Mouse (Mus musculus) cerebellum, postnatal 10 days (tissue): ENCODE results near the gene Hjurp.
A peak's percentile ranks its signal among the peaks of the same experiment; 100 is the strongest.

Experiments
- DNase-seq, 2 experiments: peaks; one replicate each; pipeline ENCODE4 v3.0.0; 2021; ENCODE audit warnings: mixed read lengths in 2 of 2

The Hjurp gene

GRCm38 (mm10) chr1:88297480-88298258, 20.2 kb upstream of the Hjurp start:
- DNase-seq: no peak

- no peak for DNase-seq
Measured at GRCm38 (mm10) chr1:88296171-88296920, 18.9 kb upstream of the Hjurp start.

- DNase-seq: no peak
Measured at GRCm38 (mm10) chr1:88294650-88295049, 17.2 kb upstream of the Hjurp start.

- DNase-seq: no peak
Measured at GRCm38 (mm10) chr1:88292057-88292456, 14.6 kb upstream of the Hjurp start.

GRCm38 (mm10) chr1:88291409-88292005, 14.1 kb upstream of the Hjurp start:
- no peak for DNase-seq

- DNase-seq: no peak
Measured at GRCm38 (mm10) chr1:88290511-88290910, 13.1 kb upstream of the Hjurp start.

GRCm38 (mm10) chr1:88289917-88290316, 12.5 kb upstream of the Hjurp start:
- DNase-seq: peak; percentile 70 to 75

- DNase-seq: no peak
Measured at GRCm38 (mm10) chr1:88289152-88289551, 11.7 kb upstream of the Hjurp start.

- no peak for DNase-seq
Measured at GRCm38 (mm10) chr1:88288789-88289127, 11.3 kb upstream of the Hjurp start.

GRCm38 (mm10) chr1:88288056-88288788, 10.8 kb upstream of the Hjurp start:
- DNase-seq: no peak

- DNase-seq: peak; percentile 81 to 88
Measured at GRCm38 (mm10) chr1:88287697-88287980, 10.2 kb upstream of the Hjurp start.

GRCm38 (mm10) chr1:88286887-88287696, 9.7 kb upstream of the Hjurp start:
- no peak for DNase-seq

GRCm38 (mm10) chr1:88286136-88286845, 8.9 kb upstream of the Hjurp start:
- no peak for DNase-seq

- DNase-seq: no peak
Measured at GRCm38 (mm10) chr1:88285652-88286051, 8.2 kb upstream of the Hjurp start.

GRCm38 (mm10) chr1:88284946-88285320, 7.5 kb upstream of the Hjurp start:
- DNase-seq: peak; percentile 70 to 77

- no peak for DNase-seq
Measured at GRCm38 (mm10) chr1:88284228-88284945, 7.0 kb upstream of the Hjurp start.

- no peak for DNase-seq
Measured at GRCm38 (mm10) chr1:88283376-88284227, 6.2 kb upstream of the Hjurp start.

GRCm38 (mm10) chr1:88282301-88282700, 4.9 kb upstream of the Hjurp start:
- no peak for DNase-seq

GRCm38 (mm10) chr1:88280006-88280690, 2.7 kb upstream of the Hjurp start:
- DNase-seq: no peak
